14 mouse cellular contexts compared by ENCODE assay signal in the genomic region with DNA sequence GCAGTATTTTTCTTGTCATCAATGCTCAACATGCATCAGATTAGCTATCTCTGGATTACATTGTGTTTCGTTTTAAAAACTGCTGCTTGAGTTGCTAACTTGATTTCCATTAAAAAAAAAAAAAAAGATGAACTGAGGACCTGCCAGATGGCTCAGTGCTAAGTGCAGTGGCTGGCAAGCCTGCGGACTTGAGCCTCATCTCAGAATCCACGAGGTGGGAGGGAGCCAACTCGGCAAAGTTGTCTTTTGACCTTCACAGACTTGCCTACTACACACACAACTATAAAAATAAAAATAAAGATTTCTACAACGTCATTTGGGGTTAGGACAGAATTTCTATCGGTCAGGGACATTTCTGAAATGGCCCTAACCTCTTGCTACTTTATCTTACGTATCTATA.
DNase-seq lines count a peak whose midpoint lies in the region; ATAC-seq and TF ChIP-seq lines count a peak whose summit lies in the region.
"Had no signal": no experiment of that assay in that cellular context is flagged by ENCODE, and none has a peak within 500 bp of the region (broad histone marks: within the 10 kb centered on the region; RNA-seq: fewer than 3 reads in every experiment).

No protein-coding gene starts in this region.

- H3K4me3 ChIP-seq in ES-Bruce4 (ENCODE audit: low read depth, low read length), result no peak overlapping the region
- H3K4me3 ChIP-seq in heart, embryonic 11.5 days (ENCODE audit: low read depth, low read length), result no peak overlapping the region
- H3K4me3 ChIP-seq in hindbrain, embryonic 14.5 days (replicated peaks; ENCODE audit: low read length), result no peak overlapping the region
- H3K4me3 ChIP-seq: embryonic facial prominence, embryonic 12.5 days; forebrain, embryonic 10.5 days; hindbrain, embryonic 12.5 days had no signal

- no peaks in the 10 kb centered on the region; the same call in 1 of the 2 replicates for H3K36me3 ChIP-seq in ES-Bruce4 (ENCODE audit: control insufficient read depth, insufficient read depth, low read length, poor library complexity, severe bottlenecking)
- H3K36me3 ChIP-seq in heart, embryonic 11.5 days (ENCODE audit: control insufficient read depth, insufficient read depth, low read length), result no peaks in the 10 kb centered on the region
- H3K36me3 ChIP-seq in hindbrain, embryonic 14.5 days (replicated peaks; ENCODE audit: control insufficient read depth, insufficient read depth), result peaks cover 3% of the 10 kb centered on the region; the same call in 1 of the 2 replicates
- H3K36me3 ChIP-seq: embryonic facial prominence, embryonic 12.5 days; forebrain, embryonic 10.5 days; hindbrain, embryonic 12.5 days had no signal

- 0 out of 2 replicates have a peak overlapping the region, but pooled peaks have one; percentile 2 for H3K27ac ChIP-seq in ES-Bruce4 (ENCODE audit: insufficient read depth, low read length)
- H3K27ac ChIP-seq in heart, embryonic 11.5 days (ENCODE audit: low read depth, low read length), result peak overlapping the region; percentile 41; the same call in 1 of the 2 replicates
- H3K27ac ChIP-seq in hindbrain, embryonic 14.5 days, result no peak overlapping the region
- H3K27ac ChIP-seq: embryonic facial prominence, embryonic 12.5 days; forebrain, embryonic 10.5 days; hindbrain, embryonic 12.5 days had no signal

- no peak overlapping the region for H3K9ac ChIP-seq in ES-Bruce4 (ENCODE audit: low read depth, poor library complexity, severe bottlenecking)
- H3K9ac ChIP-seq in heart, embryonic 11.5 days (ENCODE audit: low read depth, low read length), result no peak overlapping the region
- no peak overlapping the region for H3K9ac ChIP-seq in hindbrain, embryonic 14.5 days
- H3K9ac ChIP-seq: embryonic facial prominence, embryonic 12.5 days; hindbrain, embryonic 12.5 days had no signal

- no peak for TF ChIP-seq EP300 in ES-Bruce4 (IDR thresholded peaks at IDR 0.05; ENCODE audit: insufficient read depth, low read depth, low read length)

- no peak for TF ChIP-seq POLR2A in ES-Bruce4 (IDR thresholded peaks at IDR 0.05; ENCODE audit: insufficient read depth, low read length)

- peak; percentile 37 for DNase-seq in cerebellum, adult 11 months
- DNase-seq in cerebellum, adult 8-10 months, result no peak
- peak; percentile 54 for DNase-seq in cerebellum, adult 9-11 months
- DNase-seq in layer of hippocampus, adult 11-12 months (ENCODE audit: low spot score), result no peak
- no peak for DNase-seq in hindbrain, embryonic 14.5 days (ENCODE audit: low spot score)
- DNase-seq in urinary bladder, postnatal 25 days (ENCODE audit: low spot score), result no peak
- DNase-seq: kidney, adult 18-20 months; lung, postnatal 4 days had no signal

- H3K4me2 ChIP-seq in heart, embryonic 11.5 days, result no peak overlapping the region; the same call in 1 of the 2 replicates
- no peak overlapping the region for H3K4me2 ChIP-seq in hindbrain, embryonic 14.5 days (replicated peaks)
- H3K4me2 ChIP-seq: embryonic facial prominence, embryonic 12.5 days; hindbrain, embryonic 12.5 days; liver, embryonic 11.5 days had no signal

- H3K9me3 ChIP-seq in ES-Bruce4 (replicated peaks; ENCODE audit: control insufficient read depth, insufficient read depth, low read length, poor library complexity, severe bottlenecking), result no peaks in the 10 kb centered on the region
- no peaks in the 10 kb centered on the region for H3K9me3 ChIP-seq in heart, embryonic 11.5 days (replicated peaks; ENCODE audit: control insufficient read depth, low read length)
- H3K9me3 ChIP-seq in hindbrain, embryonic 14.5 days (ENCODE audit: control insufficient read depth, low read length), result no peaks in the 10 kb centered on the region
- H3K9me3 ChIP-seq: embryonic facial prominence, embryonic 12.5 days; forebrain, embryonic 10.5 days; hindbrain, embryonic 12.5 days had no signal

- no peaks in the 10 kb centered on the region for H3K27me3 ChIP-seq in ES-Bruce4 (ENCODE audit: control insufficient read depth, insufficient read depth, low read length, poor library complexity, severe bottlenecking)
- H3K27me3 ChIP-seq in heart, embryonic 11.5 days (ENCODE audit: control insufficient read depth, insufficient read depth, low read length), result no peaks in the 10 kb centered on the region
- no peaks in the 10 kb centered on the region for H3K27me3 ChIP-seq in hindbrain, embryonic 14.5 days (ENCODE audit: control insufficient read depth, insufficient read depth, low read length)
- H3K27me3 ChIP-seq: embryonic facial prominence, embryonic 12.5 days; hindbrain, embryonic 12.5 days had no signal

- TF ChIP-seq CTCF in ES-Bruce4 (IDR thresholded peaks at IDR 0.05; ENCODE audit: low read depth, low read length), result no peak

- no peak for ATAC-seq in heart, embryonic 11.5 days (replicated peaks; ENCODE audit: insufficient number of reproducible peaks, low FRiP score, low TSS enrichment)
- no peak for ATAC-seq in hindbrain, embryonic 14.5 days (ENCODE audit: low FRiP score)

- 55% methylated on average over 7 of the region's 7 CpGs for WGBS in heart, embryonic 11.5 days (ENCODE audit: insufficient replicate concordance)
- WGBS in hindbrain, embryonic 14.5 days, result 72% methylated on average over 7 of the region's 7 CpGs

- H3K4me1 ChIP-seq in ES-Bruce4 (ENCODE audit: control insufficient read depth, insufficient read depth, low read length), result peaks cover 5% of the 10 kb centered on the region
- H3K4me1 ChIP-seq in heart, embryonic 11.5 days (ENCODE audit: control insufficient read depth, insufficient read depth, low read length), result peaks cover 53% of the 10 kb centered on the region
- 0 out of 2 replicates have a peak, but pooled peaks cover 21% of the 10 kb centered on the region for H3K4me1 ChIP-seq in hindbrain, embryonic 14.5 days (replicated peaks; ENCODE audit: control insufficient read depth, insufficient read depth, low read length)

Comparison
In these comparisons a context has a peak if more than half of its experiments do, and no peak if none do; other contexts are left out.
1. DNase-seq: peak in cerebellum, adult 11 months (single experiment) and cerebellum, adult 9-11 months (single experiment); none in cerebellum, adult 8-10 months (single experiment), layer of hippocampus, adult 11-12 months (single experiment), hindbrain, embryonic 14.5 days (single experiment) and urinary bladder, postnatal 25 days (single experiment).